Mouse (Mus musculus) lung, postnatal 14 days (tissue): ENCODE results near the gene Vmn2r4.
"Not testable (repeated sequence)": the region's sequence is repeated elsewhere in the genome, so short reads cannot be mapped to it uniquely, and the experiment has no call there.

ENCODE experiments used
- DNase-seq: peaks from one replicate; pipeline ENCODE4 v3.0.0; 2021

Gene Vmn2r4

GRCm38 (mm10) chr3:64415268-64415667 lies at the start of gene Vmn2r4:
Vmn2r4 (minus strand) TSS chr3:64415368.
- not testable (repeated sequence) for DNase-seq

DNA sequence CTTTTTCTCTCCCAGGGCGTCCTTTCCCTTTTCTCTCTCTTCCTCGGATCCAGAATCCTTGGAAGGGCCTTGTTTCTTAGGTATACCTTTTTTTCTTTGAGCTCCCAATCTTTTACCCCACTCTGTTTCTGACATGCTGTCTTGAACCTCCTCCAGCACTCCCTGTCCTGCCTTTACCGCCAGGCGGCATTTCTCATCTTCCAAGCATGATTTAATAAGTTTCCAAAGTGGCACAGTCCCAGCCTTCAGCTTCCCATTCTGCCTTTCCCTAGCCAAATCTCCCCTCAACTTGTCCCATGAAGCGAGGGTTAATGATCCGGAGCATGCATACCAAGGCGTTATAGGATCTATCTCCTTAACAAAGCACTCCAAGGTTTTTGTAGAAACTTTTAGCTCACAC lies 19.1 kb upstream of the Vmn2r4 start:
- not testable (repeated sequence) for DNase-seq

GRCm38 (mm10) chr3:64428117-64428798 lies 13.1 kb upstream of the Vmn2r4 start:
- DNase-seq = not testable (repeated sequence)

GRCm38 (mm10) chr3:64422141-64422540 lies 7.0 kb upstream of the Vmn2r4 start:
- not testable (repeated sequence) for DNase-seq

DNA sequence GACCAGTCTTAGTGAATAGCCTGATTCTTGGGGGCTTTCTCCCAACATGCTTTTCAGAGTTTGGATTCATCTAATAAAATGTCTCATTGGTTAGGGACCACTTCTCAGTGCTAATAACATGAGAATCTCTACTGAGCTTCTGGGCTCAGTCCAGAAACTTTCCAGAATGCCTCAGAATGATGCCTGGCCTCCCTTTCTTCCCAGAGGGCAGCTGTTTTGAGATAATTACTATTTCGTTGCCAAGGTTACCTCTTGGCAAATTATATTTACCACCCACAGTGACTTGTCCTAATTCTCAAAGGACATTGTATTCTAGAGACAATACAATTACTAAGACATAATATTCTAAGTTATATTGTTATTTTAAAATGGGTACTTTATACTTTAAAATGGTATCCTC lies 2.3 kb upstream of the Vmn2r4 start:
- DNase-seq = not testable (repeated sequence)

- not testable (repeated sequence) for DNase-seq
Measured at GRCm38 (mm10) chr3:64414253-64414652, 915 bp downstream of the Vmn2r4 start.

DNA sequence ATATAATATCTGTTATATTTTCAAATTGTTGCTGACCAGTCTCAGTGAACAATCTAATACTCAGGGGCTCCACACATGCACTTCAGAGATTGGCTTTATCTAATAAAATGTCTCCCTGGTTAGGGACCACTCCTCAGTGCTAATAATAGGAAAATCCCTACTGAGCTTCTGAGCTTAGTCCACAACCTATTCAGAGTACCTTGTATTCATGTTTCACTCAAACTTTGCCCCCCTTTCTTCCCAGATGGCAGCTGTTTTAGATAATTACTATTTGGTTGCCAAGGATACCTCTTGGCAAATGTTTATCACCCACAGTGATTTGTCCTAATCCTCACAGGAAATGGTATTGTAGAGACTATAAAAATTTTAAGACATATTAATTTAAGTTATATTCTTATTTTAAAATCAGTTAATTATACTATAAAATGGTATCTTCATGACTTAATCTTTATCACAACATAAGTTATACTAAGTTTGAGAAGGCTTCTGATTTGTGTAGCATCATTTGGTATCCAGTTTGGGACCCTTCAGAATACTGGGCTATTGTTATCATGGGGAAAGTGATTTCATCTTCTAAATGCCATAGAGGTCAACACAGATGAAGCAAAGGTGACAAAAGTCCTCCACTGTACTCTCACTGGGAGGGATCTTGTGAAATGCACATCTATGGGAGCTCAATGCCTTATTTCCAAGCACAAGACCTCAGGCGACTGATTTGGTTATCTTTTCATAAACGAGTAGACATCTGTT lies 55.7 kb downstream of the Vmn2r4 start:
- no peak for DNase-seq
